Comparison of ENCODE assay signal across 38 mouse cellular contexts in genomic region chr7:17712938-17713337, GRCm38 (mm10). TPM values are rescaled to one million over a fixed set of nuclear protein-coding genes. Genes with fewer than 3 reads are reported as not detected.
"Had no signal": no experiment of that assay in that cellular context is flagged by ENCODE, and none has a peak within 500 bp of the region (broad histone marks: within the 10 kb centered on the region; RNA-seq: fewer than 3 reads in every experiment).

Gene Ceacam5, plus strand, starts transcription at chr7:17713238.

- H3K27me3 ChIP-seq: limb, embryonic 12.5 days; limb, embryonic 13.5 days; limb, embryonic 15.5 days; liver, embryonic 12.5 days; liver, embryonic 13.5 days; liver, embryonic 15.5 days; lung, embryonic 15.5 days; megakaryocyte, embryonic 14.5 days; midbrain, embryonic 12.5 days; midbrain, embryonic 13.5 days; midbrain, embryonic 15.5 days; neural tube, embryonic 12.5 days had no signal

- H3K4me1 ChIP-seq: limb, embryonic 10.5 days; limb, embryonic 12.5 days; limb, embryonic 13.5 days; limb, embryonic 15.5 days; liver, embryonic 12.5 days; liver, embryonic 13.5 days; liver, embryonic 15.5 days; lung, embryonic 15.5 days; megakaryocyte, embryonic 14.5 days; midbrain, embryonic 10.5 days; midbrain, embryonic 12.5 days; midbrain, embryonic 13.5 days; midbrain, embryonic 15.5 days; neural tube, embryonic 12.5 days had no signal

- H3K27ac ChIP-seq: limb, embryonic 10.5 days; limb, embryonic 12.5 days; limb, embryonic 13.5 days; limb, embryonic 15.5 days; liver, embryonic 12.5 days; liver, embryonic 13.5 days; liver, embryonic 14.5 days; liver, embryonic 15.5 days; lung, embryonic 15.5 days; macrophage; midbrain, embryonic 10.5 days; midbrain, embryonic 12.5 days; midbrain, embryonic 13.5 days; midbrain, embryonic 15.5 days; neural tube, embryonic 12.5 days had no signal

- DNase-seq: left cerebral cortex, postnatal 4 days; liver; liver, embryonic 13.5 days; liver, postnatal 0 days; lung, adult 18-20 months; lung, adult 2 months; lung, embryonic 14.5 days; lung, postnatal 10 days; lung, postnatal 14 days; lung, postnatal 36 days; lung, postnatal 4 days; midbrain, embryonic 14.5 days had no signal

- H3K4me3 ChIP-seq: limb, embryonic 10.5 days; limb, embryonic 12.5 days; limb, embryonic 13.5 days; limb, embryonic 15.5 days; liver, embryonic 12.5 days; liver, embryonic 13.5 days; liver, embryonic 15.5 days; lung, embryonic 15.5 days; megakaryocyte, embryonic 14.5 days; midbrain, embryonic 10.5 days; midbrain, embryonic 12.5 days; midbrain, embryonic 13.5 days; midbrain, embryonic 15.5 days; myocyte; neural tube, embryonic 12.5 days had no signal

RNA-seq across cellular contexts. Expression of gene Ceacam5, which starts in this region (rescaled TPM):
- polyA plus RNA-seq: limb, embryonic 10.5 days; limb, embryonic 11.5 days; limb, embryonic 12.5 days; limb, embryonic 13.5 days; limb, embryonic 15.5 days; liver, adult 2 months; liver, embryonic 11.5 days; liver, embryonic 12.5 days; liver, embryonic 13.5 days; liver, embryonic 15.5 days; liver, embryonic 16.5 days; liver, postnatal 0 days; lung, adult 2 months; lung, embryonic 14.5 days; lung, embryonic 15.5 days; lung, embryonic 16.5 days; lung, postnatal 0 days; macrophage; midbrain, embryonic 10.5 days; midbrain, embryonic 11.5 days; midbrain, embryonic 12.5 days; midbrain, embryonic 13.5 days; midbrain, embryonic 14.5 days; midbrain, embryonic 15.5 days; midbrain, embryonic 16.5 days; midbrain, postnatal 0 days; myocyte; neural tube, embryonic 11.5 days; neural tube, embryonic 12.5 days had no signal
